Comparison of ENCODE assay signal across 19 mouse cellular contexts in genomic region chr12:75664516-75664810, GRCm38 (mm10). TPM values are rescaled to one million over a fixed set of nuclear protein-coding genes. Genes with fewer than 3 reads are reported as not detected.
DNase-seq lines count a peak whose midpoint lies in the region; ATAC-seq and TF ChIP-seq lines count a peak whose summit lies in the region.
"Had no signal": no experiment of that assay in that cellular context is flagged by ENCODE, and none has a peak within 500 bp of the region (broad histone marks: within the 10 kb centered on the region; RNA-seq: fewer than 3 reads in every experiment).

No protein-coding gene starts in this region.

- no peaks in the 10 kb centered on the region for H3K36me3 ChIP-seq in forebrain, embryonic 11.5 days (ENCODE audit: control insufficient read depth, insufficient read depth, low read length)
- no peaks in the 10 kb centered on the region for H3K36me3 ChIP-seq in forebrain, embryonic 13.5 days (ENCODE audit: poor library complexity, severe bottlenecking)
- H3K36me3 ChIP-seq: heart, embryonic 10.5 days; hindbrain, embryonic 15.5 days; limb, embryonic 15.5 days had no signal

- H3K4me1 ChIP-seq in forebrain, embryonic 11.5 days (replicated peaks; ENCODE audit: control insufficient read depth, insufficient read depth, low read length), result no peaks in the 10 kb centered on the region
- peaks cover 5% of the 10 kb centered on the region for H3K4me1 ChIP-seq in forebrain, embryonic 13.5 days

- H3K27ac ChIP-seq in forebrain, embryonic 11.5 days (ENCODE audit: low read depth, low read length), result no peak overlapping the region
- H3K27ac ChIP-seq in forebrain, embryonic 13.5 days, result no peak overlapping the region
- no peak overlapping the region for H3K27ac ChIP-seq in gastrocnemius, adult 2 months
- H3K27ac ChIP-seq: heart, embryonic 10.5 days; hindbrain, embryonic 15.5 days had no signal

- intact Hi-C loops in gastrocnemius, adult 2 months (cut with DNase I), result no loop called here

- no peak overlapping the region for H3K9ac ChIP-seq in forebrain, embryonic 11.5 days (ENCODE audit: low read length)
- no peak overlapping the region for H3K9ac ChIP-seq in forebrain, embryonic 13.5 days
- H3K9ac ChIP-seq: hindbrain, embryonic 15.5 days; limb, embryonic 15.5 days had no signal

- H3K9me3 ChIP-seq in forebrain, embryonic 11.5 days (ENCODE audit: control insufficient read depth, low read length), result no peaks in the 10 kb centered on the region
- H3K9me3 ChIP-seq in forebrain, embryonic 13.5 days (replicated peaks), result no peaks in the 10 kb centered on the region
- H3K9me3 ChIP-seq: heart, embryonic 10.5 days; hindbrain, embryonic 15.5 days; limb, embryonic 15.5 days had no signal

- peak; percentile 54 for DNase-seq in forebrain, embryonic 11.5 days (ENCODE audit: low spot score)
- peak; percentile 66 for DNase-seq in retina, adult 2 months (ENCODE audit: low read depth, low spot score)
- no peak for DNase-seq in retina, embryonic 14.5 days (ENCODE audit: low spot score)
- DNase-seq in kidney, postnatal 10 days, result peak; percentile 32
- no peak for DNase-seq in right cerebral cortex, postnatal 4 days
- DNase-seq in cerebellum, adult 9-11 months, result no peak
- no peak for DNase-seq in gastrocnemius, adult 2 months
- DNase-seq: adrenal gland, postnatal 25 days; cerebellum, adult 8-10 months; gastrocnemius, postnatal 25 days; heart, postnatal 10 days; lung, adult 2 months; lung, postnatal 36 days; spleen, adult 18-20 months; thymus, adult 18-20 months had no signal

- H3K4me3 ChIP-seq in forebrain, embryonic 11.5 days (ENCODE audit: low read depth, low read length), result no peak overlapping the region
- H3K4me3 ChIP-seq in forebrain, embryonic 13.5 days, result no peak overlapping the region
- no peak overlapping the region for H3K4me3 ChIP-seq in gastrocnemius, adult 2 months
- H3K4me3 ChIP-seq: heart, embryonic 10.5 days; hindbrain, embryonic 15.5 days; limb, embryonic 15.5 days had no signal

- ATAC-seq in forebrain, embryonic 11.5 days (replicated peaks; ENCODE audit: low FRiP score), result 0 out of 2 replicates have a peak, but pooled peaks have one; percentile 17
- no peak for ATAC-seq in forebrain, embryonic 13.5 days

- no peak overlapping the region for H3K4me2 ChIP-seq in forebrain, embryonic 11.5 days (ENCODE audit: low read depth, low read length, severe bottlenecking)
- H3K4me2 ChIP-seq in forebrain, embryonic 13.5 days, result no peak overlapping the region
- H3K4me2 ChIP-seq: hindbrain, embryonic 15.5 days; limb, embryonic 15.5 days had no signal

- no peak for TF ChIP-seq CTCF in gastrocnemius, adult 2 months (IDR thresholded peaks at IDR 0.05)

- no peaks in the 10 kb centered on the region for H3K27me3 ChIP-seq in forebrain, embryonic 11.5 days (ENCODE audit: control insufficient read depth, insufficient read depth, low read length)
- no peaks in the 10 kb centered on the region for H3K27me3 ChIP-seq in forebrain, embryonic 13.5 days
- H3K27me3 ChIP-seq: hindbrain, embryonic 15.5 days; limb, embryonic 15.5 days had no signal

- WGBS in forebrain, embryonic 11.5 days, result 5% methylated on average over 6 of the region's 6 CpGs
- WGBS in forebrain, embryonic 13.5 days, result 5% methylated on average over 6 of the region's 6 CpGs

RNA-seq across cellular contexts. Expression of gene Wdr89, which starts 4.9 kb away (rescaled TPM):
- polyA plus RNA-seq in forebrain, embryonic 11.5 days (2014; fragmentation: Nextera tagmentation; extraction: Ambion mirVana), result 10.6 and 11.9 TPM in 2 replicates
- polyA plus RNA-seq in forebrain, embryonic 13.5 days (2015; fragmentation: Nextera tagmentation; extraction: Ambion mirVana), result 8.4 and 9.3 TPM in 2 replicates
- 1 to 10 TPM; 1.9 to 2.8 TPM for total RNA-seq in gastrocnemius, adult 2 months (2021)

Comparison
In these comparisons a context has a peak if more than half of its experiments do, and no peak if none do; other contexts are left out.
1. DNase-seq: peak in forebrain, embryonic 11.5 days (single experiment), retina, adult 2 months (single experiment) and kidney, postnatal 10 days (single experiment); none in retina, embryonic 14.5 days (single experiment), right cerebral cortex, postnatal 4 days (single experiment), cerebellum, adult 9-11 months (single experiment) and gastrocnemius, adult 2 months (single experiment).